Mouse (Mus musculus) heart, embryonic 10.5 days (tissue): ENCODE data around the gene Opn1sw. TPM values are rescaled to one million over a fixed set of nuclear protein-coding genes. Genes with fewer than 3 reads are reported as not detected.
"Not testable (repeated sequence)": the region's sequence is repeated elsewhere in the genome, so short reads cannot be mapped to it uniquely, and the experiment has no call there.

Experiments used
- DNase-seq: peaks from one replicate; pipeline ENCODE4 v3.0.0-alpha.2; 2017; ENCODE audit warnings: low spot score
- H3K27ac ChIP-seq: fragments of 300-500 bp; sonication (generic); 2 replicates; pipeline ENCODE4 v1.5.1; 2016; ENCODE audit warnings: mild to moderate bottlenecking
- H3K27me3 ChIP-seq: fragments of 300-500 bp; sonication (generic); 2 replicates; pipeline ENCODE4 v1.6.1; 2016; ENCODE audit warnings: mild to moderate bottlenecking; ENCODE audit not compliant: poor library complexity, insufficient read depth, severe bottlenecking
- H3K36me3 ChIP-seq: fragments of 300-500 bp; sonication (generic); 2 replicates; pipeline ENCODE4 v1.6.1; 2016; ENCODE audit warnings: mild to moderate bottlenecking, moderate library complexity
- H3K4me1 ChIP-seq: fragments of 300-500 bp; sonication (generic); 2 replicates; pipeline ENCODE4 v1.6.1; 2016; ENCODE audit warnings: mild to moderate bottlenecking
- H3K4me3 ChIP-seq: fragments of 300-500 bp; sonication (generic); 2 replicates; pipeline ENCODE4 v1.5.1; 2016; ENCODE audit warnings: mild to moderate bottlenecking, moderate library complexity
- H3K9me3 ChIP-seq: fragments of 300-500 bp; sonication (generic); 2 replicates; pipeline ENCODE4 v1.6.1; 2016; ENCODE audit warnings: mild to moderate bottlenecking, moderate library complexity
- WGBS: fragments of 180-500 bp; shearing (Covaris S2); methylation state at CpG from one replicate; pipeline ENCODE4 v1.1.7; 2016; 5-methylcytosine and 5-hydroxymethylcytosine counted together
- polyA plus RNA-seq: library from polyadenylated mRNA; unstranded; fragments of >200 nt; fragmentation: Nextera tagmentation; extraction: Ambion mirVana; gene quantifications from 2 replicates; pipeline ENCODE4 v1.2.1, GENCODE M21; 2016

Opn1sw gene
- polyA plus RNA-seq, 1 experiment from 2014 or later: 0.11 TPM

GRCm38 (mm10) chr6:29391241-29391640, 3.0 kb upstream of the Opn1sw start:
- DNase-seq, H3K36me3 ChIP-seq, H3K9me3 ChIP-seq, H3K27ac ChIP-seq, H3K4me3 ChIP-seq: not testable (repeated sequence)
- H3K4me1 ChIP-seq: peaks cover 41% of the 10 kb centered on the region
- 74% methylated on average over 8 of the region's 8 CpGs for WGBS
- peaks cover 23% of the 10 kb centered on the region for H3K27me3 ChIP-seq

GRCm38 (mm10) chr6:29390500-29390899, 2.2 kb upstream of the Opn1sw start:
- 90% methylated on average over 1 of the region's 1 CpGs for WGBS
- Histone ChIP-seq H3K4me1 (peaks cover 38% of the 10 kb centered on the region), H3K27me3 (peaks cover 18% of the 10 kb centered on the region)
- H3K27ac ChIP-seq, H3K4me3 ChIP-seq, H3K9me3 ChIP-seq, H3K36me3 ChIP-seq, DNase-seq: not testable (repeated sequence)

GRCm38 (mm10) chr6:29389425-29389824, 1.2 kb upstream of the Opn1sw start:
- 47% methylated on average over 9 of the region's 9 CpGs for WGBS
- H3K4me3 ChIP-seq: no peak overlapping the region
- H3K9me3 ChIP-seq: no peaks in the 10 kb centered on the region
- H3K4me1 ChIP-seq: peaks cover 32% of the 10 kb centered on the region
- no peaks in the 10 kb centered on the region for H3K36me3 ChIP-seq
- no peak overlapping the region for H3K27ac ChIP-seq
- DNase-seq: no peak
- peaks cover 9% of the 10 kb centered on the region for H3K27me3 ChIP-seq

GRCm38 (mm10) chr6:29388606-29389080, 375 bp upstream of the Opn1sw start:
- peak overlapping the region; percentile 59 for H3K4me3 ChIP-seq
- no peaks in the 10 kb centered on the region for H3K36me3 ChIP-seq
- peaks cover 35% of the 10 kb centered on the region for H3K4me1 ChIP-seq
- DNase-seq: peak; percentile 85
- peaks cover 2% of the 10 kb centered on the region; the same call in 1 of the 2 replicates for H3K27me3 ChIP-seq
- H3K27ac ChIP-seq: peak overlapping the region; percentile 7; the same call in 1 of the 2 replicates
- WGBS: 9% methylated on average over 11 of the region's 11 CpGs
- no peaks in the 10 kb centered on the region for H3K9me3 ChIP-seq

GRCm38 (mm10) chr6:29382442-29382841, 5.8 kb downstream of the Opn1sw start:
- 61% methylated on average over 2 of the region's 2 CpGs for WGBS
- DNase-seq: no peak
- peaks cover 27% of the 10 kb centered on the region for H3K36me3 ChIP-seq

GRCm38 (mm10) chr6:29379954-29380353, 8.3 kb downstream of the Opn1sw start:
- no peaks in the 10 kb centered on the region for H3K9me3 ChIP-seq
- DNase-seq: peak; percentile 52
- no peak overlapping the region for H3K27ac ChIP-seq
- H3K36me3 ChIP-seq: peaks cover 51% of the 10 kb centered on the region
- peaks cover 9% of the 10 kb centered on the region; the same call in 1 of the 2 replicates for H3K4me1 ChIP-seq
- H3K27me3 ChIP-seq: no peaks in the 10 kb centered on the region
- H3K4me3 ChIP-seq: no peak overlapping the region
- 94% methylated on average over 6 of the region's 6 CpGs for WGBS

More at GRCm38 (mm10) chr6:29382442-29382841, 5.8 kb downstream of the Opn1sw start:
- H3K9me3 ChIP-seq: no peaks in the 10 kb centered on the region
- H3K4me1 ChIP-seq: peaks cover 23% of the 10 kb centered on the region
- H3K27ac ChIP-seq: no peak overlapping the region
- no peak overlapping the region for H3K4me3 ChIP-seq
- no peaks in the 10 kb centered on the region for H3K27me3 ChIP-seq

GRCm38 (mm10) chr6:29378678-29379077, 9.6 kb downstream of the Opn1sw start:
- H3K27me3 ChIP-seq: no peaks in the 10 kb centered on the region
- no peak for DNase-seq
- 94% methylated on average over 10 of the region's 10 CpGs for WGBS
- H3K9me3 ChIP-seq: no peaks in the 10 kb centered on the region
- peaks cover 64% of the 10 kb centered on the region for H3K36me3 ChIP-seq
- H3K4me1 ChIP-seq: no peaks in the 10 kb centered on the region
- H3K27ac ChIP-seq: no peak overlapping the region
- no peak overlapping the region for H3K4me3 ChIP-seq

GRCm38 (mm10) chr6:29377386-29377785, 10.9 kb downstream of the Opn1sw start:
- no peaks in the 10 kb centered on the region for H3K9me3 ChIP-seq
- H3K4me3 ChIP-seq: no peak overlapping the region
- WGBS: 87% methylated on average over 4 of the region's 4 CpGs
- no peaks in the 10 kb centered on the region for H3K4me1 ChIP-seq
- H3K27me3 ChIP-seq: no peaks in the 10 kb centered on the region
- H3K27ac ChIP-seq: no peak overlapping the region
- DNase-seq: no peak
- H3K36me3 ChIP-seq: peaks cover 76% of the 10 kb centered on the region

GRCm38 (mm10) chr6:29365277-29365676, 23.0 kb downstream of the Opn1sw start:
- Histone ChIP-seq H3K27me3 (no peaks in the 10 kb centered on the region), H3K27ac (no peak overlapping the region), H3K4me1 (no peaks in the 10 kb centered on the region), H3K9me3 (no peaks in the 10 kb centered on the region), H3K36me3 (peaks cover 83% of the 10 kb centered on the region), H3K4me3 (no peak overlapping the region)
- DNase-seq: no peak
- WGBS: 93% methylated on average over 1 of the region's 1 CpGs

- WGBS: 85% methylated on average over 3 of the region's 3 CpGs
- no peak overlapping the region for H3K27ac ChIP-seq
- H3K9me3 ChIP-seq: no peaks in the 10 kb centered on the region
- H3K27me3 ChIP-seq: no peaks in the 10 kb centered on the region
- H3K36me3 ChIP-seq: peaks cover 73% of the 10 kb centered on the region
- no peak overlapping the region for H3K4me3 ChIP-seq
- no peaks in the 10 kb centered on the region for H3K4me1 ChIP-seq
- DNase-seq: no peak
These were observed 25.1 kb downstream of the Opn1sw start for GRCm38 (mm10) chr6:29363129-29363515.

GRCm38 (mm10) chr6:29362246-29363128, 25.8 kb downstream of the Opn1sw start:
- no peaks in the 10 kb centered on the region for H3K9me3 ChIP-seq
- H3K27ac ChIP-seq: no peak overlapping the region
- no peaks in the 10 kb centered on the region for H3K27me3 ChIP-seq
- H3K4me3 ChIP-seq: no peak overlapping the region
- H3K4me1 ChIP-seq: no peaks in the 10 kb centered on the region
- no peak for DNase-seq
- H3K36me3 ChIP-seq: peaks cover 74% of the 10 kb centered on the region
- 83% methylated on average over 7 of the region's 7 CpGs for WGBS

- no peaks in the 10 kb centered on the region for H3K9me3 ChIP-seq
- no peak overlapping the region for H3K4me3 ChIP-seq
- WGBS: 74% methylated on average over 6 of the region's 6 CpGs
- H3K27ac ChIP-seq: no peak overlapping the region
- H3K36me3 ChIP-seq: peaks cover 65% of the 10 kb centered on the region
- no peak for DNase-seq
- peaks cover 4% of the 10 kb centered on the region; the same call in 1 of the 2 replicates for H3K4me1 ChIP-seq
- H3K27me3 ChIP-seq: no peaks in the 10 kb centered on the region
These were observed 28.1 kb downstream of the Opn1sw start for GRCm38 (mm10) chr6:29360211-29360610.

GRCm38 (mm10) chr6:29359386-29359785, 28.9 kb downstream of the Opn1sw start:
- Histone ChIP-seq H3K4me1 (peaks cover 9% of the 10 kb centered on the region; the same call in 1 of the 2 replicates), H3K27ac (no peak overlapping the region), H3K27me3 (no peaks in the 10 kb centered on the region), H3K4me3 (no peak overlapping the region), H3K9me3 (no peaks in the 10 kb centered on the region), H3K36me3 (peaks cover 57% of the 10 kb centered on the region)
- WGBS: 86% methylated on average over 3 of the region's 3 CpGs
- DNase-seq: no peak
